Mouse (Mus musculus): Measurements from ENCODE around the gene Fam19a1. TPM values are rescaled to one million over a fixed set of nuclear protein-coding genes. Genes with fewer than 3 reads are reported as not detected.

The Fam19a1 gene
- not detected in 2 replicates for polyA plus RNA-seq (2012; ENCODE audit: low replicate concordance)

DNA sequence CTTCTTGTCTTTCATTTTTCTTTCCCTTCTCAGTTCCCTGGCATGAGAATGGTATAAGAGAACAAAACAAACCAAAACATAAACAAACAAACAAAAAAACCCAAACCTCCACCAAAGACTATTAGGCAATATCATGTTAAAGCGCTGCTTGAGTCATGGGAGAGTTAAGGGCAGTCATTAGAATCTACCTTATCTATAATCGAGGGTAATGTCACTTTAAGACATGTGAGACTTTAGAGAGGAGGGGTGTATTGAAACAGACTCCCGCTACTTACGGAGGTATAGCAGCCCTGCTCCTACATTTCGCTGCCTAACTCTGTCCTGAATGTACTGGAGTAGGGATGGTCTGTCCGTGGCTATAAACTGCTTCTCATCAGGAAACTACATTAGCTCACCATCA lies at the start of gene Fam19a1:
Gene Fam19a1, plus strand, starts transcription at position 301 of the 400 bp plus-strand sequence.

GRCm38 (mm10) chr6:96165818-96166379 lies 52.9 kb downstream of the Fam19a1 start, which contains the start of gene 1700123L14Rik:
Gene 1700123L14Rik, minus strand, starts transcription at chr6:96166243.

Other genes starting within 250 kb of the Fam19a1 start
- not detected in 2 replicates for gene 1700123L14Rik, start 53.1 kb downstream of the Fam19a1 start, polyA plus RNA-seq (2012; ENCODE audit: low replicate concordance)

Measured in leukemia stem cell, adult 10-12 weeks (primary cell).